Mouse (Mus musculus): ENCODE data around the gene Cers5. TPM values are rescaled to one million over a fixed set of nuclear protein-coding genes. Genes with fewer than 3 reads are reported as not detected.

Cers5 gene
- polyA plus RNA-seq, 1 experiment, result 74.9 TPM

DNA sequence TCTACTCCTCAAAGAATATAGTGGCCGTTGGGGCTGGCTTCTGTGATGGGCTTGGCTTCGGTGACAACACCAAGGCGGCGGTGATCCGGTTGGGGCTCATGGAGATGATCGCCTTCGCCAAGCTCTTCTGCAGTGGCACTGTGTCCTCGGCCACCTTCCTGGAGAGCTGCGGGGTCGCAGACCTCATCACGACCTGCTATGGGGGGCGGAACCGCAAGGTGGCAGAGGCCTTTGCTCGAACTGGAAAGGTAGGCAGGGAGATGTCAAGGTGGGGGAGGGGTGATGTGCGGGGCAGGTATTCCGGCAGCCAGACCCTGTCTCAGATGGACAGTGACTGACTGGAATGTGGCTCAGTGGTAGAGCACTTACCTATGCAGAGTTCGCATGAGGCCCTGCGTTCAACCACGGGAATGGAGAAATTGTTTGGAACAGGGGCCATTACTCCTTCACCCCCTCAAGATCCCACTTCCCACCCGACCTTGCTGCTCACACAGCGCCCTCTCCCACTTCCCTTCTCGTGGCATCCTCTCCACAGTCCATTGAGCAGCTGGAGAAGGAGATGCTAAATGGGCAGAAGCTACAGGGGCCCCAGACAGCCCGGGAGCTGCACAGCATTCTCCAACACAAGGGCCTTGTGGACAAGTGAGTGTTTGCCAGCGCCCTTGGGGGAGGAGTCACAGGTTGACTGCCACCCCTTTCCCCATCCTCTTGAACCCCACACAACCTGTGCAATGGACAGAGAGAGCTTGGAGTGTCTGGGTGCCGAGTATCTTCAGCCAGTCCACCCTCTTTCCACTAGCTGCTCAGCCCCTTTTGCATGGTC lies 50.6 kb downstream of the Cers5 start:
- peaks cover 20% of the 10 kb centered on the region for H3K4me1 ChIP-seq (ENCODE audit: control insufficient read depth, insufficient read depth, low read length)
- H3K27ac ChIP-seq (ENCODE audit: insufficient read depth, low read depth, low read length), result no peak overlapping the region
- H3K4me3 ChIP-seq (ENCODE audit: insufficient read depth, low read length), result no peak overlapping the region
- TF ChIP-seq POLR2A (IDR thresholded peaks at IDR 0.05; ENCODE audit: borderline replicate concordance, low read depth, low read length) (no peak), CTCF (IDR thresholded peaks at IDR 0.05; ENCODE audit: low read depth, low read length) (no peak)

DNA sequence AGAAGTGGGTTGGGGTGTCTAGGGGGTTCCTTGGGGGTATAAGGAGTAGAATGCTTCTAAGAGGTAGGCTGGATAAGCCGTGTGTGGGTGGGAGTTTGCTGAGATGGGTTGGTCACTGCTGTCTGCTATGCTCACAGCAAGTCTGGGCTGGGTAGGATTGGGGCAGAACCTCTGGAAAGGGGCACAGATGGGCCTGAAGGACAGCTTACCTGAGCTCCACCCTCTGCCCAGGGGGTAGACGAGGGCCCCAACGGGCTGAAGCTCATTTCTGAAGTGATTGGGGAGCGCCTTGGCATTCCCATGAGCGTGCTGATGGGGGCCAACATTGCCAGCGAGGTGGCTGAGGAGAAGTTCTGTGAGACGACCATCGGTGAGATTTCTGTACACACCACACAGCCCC lies 52.8 kb downstream of the Cers5 start:
- Histone ChIP-seq H3K4me1 (ENCODE audit: control insufficient read depth, insufficient read depth, low read length) (peaks cover 33% of the 10 kb centered on the region), H3K27ac (ENCODE audit: insufficient read depth, low read depth, low read length) (no peak overlapping the region), H3K4me3 (ENCODE audit: insufficient read depth, low read length) (no peak overlapping the region)
- TF ChIP-seq CTCF (IDR thresholded peaks at IDR 0.05; ENCODE audit: low read depth, low read length) (no peak), POLR2A (IDR thresholded peaks at IDR 0.05; ENCODE audit: borderline replicate concordance, low read depth, low read length) (no peak)

DNA sequence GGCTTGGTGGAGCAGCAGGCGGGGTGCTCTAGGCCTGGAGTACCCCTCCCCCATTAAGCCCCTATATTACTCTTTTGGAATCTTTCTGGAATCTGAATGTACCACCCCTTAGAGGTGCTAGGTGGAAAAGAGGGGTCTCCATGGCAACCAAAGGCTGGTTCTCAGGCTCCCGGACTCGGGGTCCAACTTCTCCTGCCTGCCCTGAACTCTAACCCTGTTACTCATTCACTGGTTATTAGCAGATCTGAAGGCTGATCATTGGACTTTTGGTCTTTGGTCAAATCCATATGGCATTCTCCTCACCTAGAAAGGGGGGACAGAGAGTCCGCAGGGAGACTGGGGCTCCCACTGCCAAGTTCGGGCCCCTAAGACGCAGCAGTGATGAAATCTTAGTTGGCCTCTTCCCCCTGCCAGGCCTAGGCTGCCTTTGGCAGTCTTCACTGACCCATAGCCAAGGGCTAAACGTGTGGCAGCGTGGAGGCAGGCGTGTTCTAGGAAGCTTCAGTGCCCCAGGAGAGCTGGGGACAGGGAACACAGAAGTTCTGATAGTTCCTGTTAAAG lies 54.1 kb downstream of the Cers5 start:
- Histone ChIP-seq H3K4me3 (ENCODE audit: insufficient read depth, low read length) (no peak overlapping the region), H3K4me1 (ENCODE audit: control insufficient read depth, insufficient read depth, low read length) (peaks cover 33% of the 10 kb centered on the region), H3K27ac (ENCODE audit: insufficient read depth, low read depth, low read length) (no peak overlapping the region)
- TF ChIP-seq POLR2A (IDR thresholded peaks at IDR 0.05; ENCODE audit: borderline replicate concordance, low read depth, low read length), result no peak
- TF ChIP-seq CTCF (IDR thresholded peaks at IDR 0.05; ENCODE audit: low read depth, low read length), result no peak

DNA sequence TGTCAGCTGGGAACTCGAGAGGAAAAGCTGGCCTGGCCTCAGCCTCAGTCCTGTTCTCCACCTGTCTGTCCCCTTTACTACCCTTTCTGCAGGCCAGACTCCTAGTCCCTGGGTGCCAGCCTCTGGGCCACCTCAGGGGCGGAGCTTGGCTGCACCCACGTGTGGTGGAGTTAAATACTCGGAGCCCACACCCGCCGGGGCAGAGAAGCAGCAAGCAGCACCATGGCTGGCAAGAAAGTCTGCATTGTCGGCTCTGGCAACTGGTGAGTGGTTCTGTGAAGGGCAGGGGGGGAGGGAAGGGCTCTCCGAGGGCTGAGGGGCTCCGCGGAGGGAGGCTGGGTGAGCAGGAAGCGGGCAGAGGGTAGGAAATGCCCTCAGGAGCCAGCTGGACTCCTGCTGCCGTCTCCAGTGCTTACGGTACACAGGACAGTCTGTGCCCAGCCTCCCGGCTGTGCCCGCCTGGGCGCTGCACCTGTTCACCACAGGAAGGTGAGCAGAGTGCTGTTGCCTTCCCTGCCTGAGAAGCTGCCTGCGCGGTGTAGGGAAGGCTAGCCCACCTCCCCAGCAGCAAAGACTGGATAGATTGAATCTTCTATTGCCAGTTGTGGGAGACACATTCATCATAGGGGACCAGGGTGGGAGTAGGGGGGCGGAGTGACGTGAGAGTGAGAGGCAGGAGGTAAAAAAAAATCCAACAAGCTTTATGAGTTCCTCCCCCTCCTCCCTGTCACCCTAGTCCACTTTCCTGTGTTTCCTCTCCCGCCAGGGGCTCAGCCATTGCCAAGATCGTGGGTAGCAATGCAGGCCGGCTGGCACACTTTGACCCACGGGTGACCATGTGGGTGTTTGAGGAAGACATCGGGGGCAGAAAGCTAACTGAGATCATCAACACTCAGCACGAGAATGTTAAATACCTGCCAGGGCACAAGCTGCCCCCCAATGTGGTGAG lies 55.0 kb downstream of the Cers5 start, which contains the start of gene Gpd1:
Gene Gpd1, plus strand, starts transcription at position 130 of the 949 bp plus-strand sequence.
- peaks cover 24% of the 10 kb centered on the region for H3K4me1 ChIP-seq (ENCODE audit: control insufficient read depth, insufficient read depth, low read length)
- H3K27ac ChIP-seq (ENCODE audit: insufficient read depth, low read depth, low read length), result no peak within 1 kb of the TSS
- H3K4me3 ChIP-seq (ENCODE audit: insufficient read depth, low read length), result no peak within 1 kb of the TSS
- TF ChIP-seq CTCF (IDR thresholded peaks at IDR 0.05; ENCODE audit: low read depth, low read length) (no peak), POLR2A (IDR thresholded peaks at IDR 0.05; ENCODE audit: borderline replicate concordance, low read depth, low read length) (no peak)

DNA sequence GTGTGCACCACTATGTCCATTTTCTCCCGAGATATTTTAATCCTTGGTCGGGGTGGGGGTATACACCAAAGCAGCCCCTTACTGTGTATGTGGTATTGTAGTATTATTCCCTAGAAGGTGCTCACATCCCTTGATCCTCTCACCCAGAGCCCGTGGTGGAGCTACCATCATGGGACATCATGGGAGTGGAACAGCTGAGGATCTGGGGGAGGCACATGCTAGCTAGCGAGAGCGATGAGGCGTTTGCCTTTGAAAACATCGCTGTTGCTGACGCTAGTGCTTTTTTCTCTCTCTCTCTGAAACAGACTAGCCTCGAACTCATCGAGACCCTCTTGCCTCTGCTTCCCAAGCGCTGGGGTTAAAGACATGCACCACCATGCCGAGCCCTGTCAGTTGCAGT lies 55.9 kb downstream of the Cers5 start:
- Histone ChIP-seq H3K4me1 (ENCODE audit: control insufficient read depth, insufficient read depth, low read length) (peaks cover 16% of the 10 kb centered on the region), H3K27ac (ENCODE audit: insufficient read depth, low read depth, low read length) (no peak overlapping the region), H3K4me3 (ENCODE audit: insufficient read depth, low read length) (no peak overlapping the region)
- TF ChIP-seq POLR2A (IDR thresholded peaks at IDR 0.05; ENCODE audit: borderline replicate concordance, low read depth, low read length) (no peak), CTCF (IDR thresholded peaks at IDR 0.05; ENCODE audit: low read depth, low read length) (no peak)

DNA sequence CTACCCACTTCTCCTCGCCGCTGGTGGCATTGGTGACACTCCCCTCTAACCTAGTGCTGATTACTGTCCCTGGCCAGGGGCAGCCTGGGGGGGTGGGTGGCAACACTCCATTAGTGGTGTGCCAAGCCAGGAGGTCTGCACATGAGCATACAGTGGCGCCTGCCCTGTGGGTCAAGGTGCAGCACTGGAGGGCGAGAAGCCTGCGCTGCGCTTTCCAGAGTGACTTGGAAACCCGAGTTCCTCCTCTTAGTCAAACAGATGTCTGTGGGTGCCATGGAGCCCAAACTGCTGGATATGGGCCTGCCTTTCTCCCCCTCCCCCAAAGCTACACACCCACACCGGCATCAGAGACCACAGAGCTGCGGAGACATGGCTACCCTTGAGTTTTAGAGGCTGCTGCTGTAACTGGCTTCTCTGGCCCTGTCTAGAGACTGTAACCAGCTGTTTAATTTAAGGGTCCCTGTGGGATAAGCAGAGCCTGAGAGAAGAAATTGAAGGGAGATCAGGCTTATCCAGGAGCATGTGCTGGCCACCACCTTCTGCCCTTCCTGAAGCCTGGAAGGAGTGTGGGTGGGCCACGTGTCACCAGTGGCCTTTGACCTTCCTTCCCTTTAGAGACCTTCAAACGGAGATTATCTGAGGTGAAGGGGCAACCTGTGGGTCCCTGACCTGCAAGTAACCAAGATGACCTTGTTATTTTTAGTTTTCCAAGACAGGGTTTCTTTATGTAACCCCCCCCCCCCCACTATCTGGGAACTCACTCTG lies 56.5 kb downstream of the Cers5 start:
- Histone ChIP-seq H3K4me1 (ENCODE audit: control insufficient read depth, insufficient read depth, low read length) (peaks cover 15% of the 10 kb centered on the region), H3K27ac (ENCODE audit: insufficient read depth, low read depth, low read length) (no peak overlapping the region; the same call in 1 of the 2 replicates), H3K4me3 (ENCODE audit: insufficient read depth, low read length) (no peak overlapping the region)
- TF ChIP-seq POLR2A (IDR thresholded peaks at IDR 0.05; ENCODE audit: borderline replicate concordance, low read depth, low read length) (no peak), CTCF (IDR thresholded peaks at IDR 0.05; ENCODE audit: low read depth, low read length) (no peak)

DNA sequence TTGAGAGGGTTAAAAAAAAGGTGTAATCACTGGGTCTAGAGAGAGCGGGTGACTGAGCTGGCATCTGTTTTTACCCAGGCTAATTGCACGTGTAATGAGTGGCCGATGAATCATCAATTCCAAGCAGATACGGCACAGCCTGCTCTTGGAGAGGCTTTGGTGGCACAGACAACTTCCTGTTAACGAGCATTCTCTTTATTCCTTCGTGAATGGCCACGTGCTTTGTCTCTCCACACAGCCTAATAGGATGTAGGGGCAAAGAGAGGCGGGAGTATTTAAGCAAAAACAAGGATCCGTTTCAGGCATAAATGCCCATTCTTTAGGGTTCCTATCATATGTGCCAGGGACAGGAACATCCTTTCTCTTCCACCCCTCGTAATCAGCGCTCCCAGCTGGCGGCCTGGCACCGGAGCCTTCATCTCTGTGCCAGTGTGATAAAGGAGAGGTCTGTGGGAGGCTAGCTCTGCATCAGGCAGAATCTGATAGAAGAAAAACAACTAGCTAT lies 57.3 kb downstream of the Cers5 start:
- H3K27ac ChIP-seq (ENCODE audit: insufficient read depth, low read depth, low read length), result peak overlapping the region; percentile 82
- no peak for TF ChIP-seq POLR2A (IDR thresholded peaks at IDR 0.05; ENCODE audit: borderline replicate concordance, low read depth, low read length)
- TF ChIP-seq CTCF (IDR thresholded peaks at IDR 0.05; ENCODE audit: low read depth, low read length), result no peak
- H3K4me1 ChIP-seq (ENCODE audit: control insufficient read depth, insufficient read depth, low read length), result peaks cover 15% of the 10 kb centered on the region
- H3K4me3 ChIP-seq (ENCODE audit: insufficient read depth, low read length), result no peak overlapping the region

DNA sequence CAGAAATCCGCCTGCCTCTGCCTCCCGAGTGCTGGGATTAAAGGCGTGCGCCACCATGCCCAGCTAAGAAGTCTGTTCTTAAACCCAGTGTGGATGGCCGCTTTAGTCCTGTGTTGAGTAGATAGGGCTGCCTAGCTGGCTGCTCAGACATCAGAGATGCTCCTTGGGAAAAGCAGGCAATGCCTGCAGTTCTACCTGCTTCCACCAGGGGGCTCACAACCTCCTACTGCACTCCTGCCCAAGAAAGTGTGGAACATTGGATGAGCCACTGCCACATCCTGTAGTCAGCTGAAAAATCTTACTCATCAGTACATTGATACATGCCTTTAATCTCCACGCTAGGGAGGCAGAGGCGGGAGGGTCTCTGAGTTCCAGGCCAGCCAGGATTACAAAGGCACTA lies 57.8 kb downstream of the Cers5 start:
- TF ChIP-seq CTCF (IDR thresholded peaks at IDR 0.05; ENCODE audit: low read depth, low read length) (peak; percentile 78), POLR2A (IDR thresholded peaks at IDR 0.05; ENCODE audit: borderline replicate concordance, low read depth, low read length) (no peak)
- peaks cover 15% of the 10 kb centered on the region for H3K4me1 ChIP-seq (ENCODE audit: control insufficient read depth, insufficient read depth, low read length)
- no peak overlapping the region for H3K4me3 ChIP-seq (ENCODE audit: insufficient read depth, low read length)
- peak overlapping the region; percentile 82 for H3K27ac ChIP-seq (ENCODE audit: insufficient read depth, low read depth, low read length)

DNA sequence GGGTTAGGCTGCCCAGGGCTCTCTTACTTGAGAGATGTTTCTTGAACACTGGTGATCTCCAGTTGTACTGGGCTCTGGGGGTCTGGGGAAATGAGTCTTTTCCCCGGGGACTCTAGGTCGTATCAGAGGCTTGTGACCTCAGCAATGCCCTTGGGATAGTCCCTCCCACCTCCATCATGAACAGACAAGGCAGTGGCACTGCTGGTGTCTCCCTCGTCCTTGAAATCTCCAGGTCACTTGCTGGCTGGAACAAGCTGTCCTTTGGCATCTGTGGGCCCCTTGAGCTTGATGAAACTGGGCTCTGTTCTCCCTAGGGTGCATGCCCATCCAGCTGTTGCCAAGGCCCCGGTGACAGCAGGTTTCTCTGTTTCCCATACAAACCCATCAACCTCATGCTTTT lies 58.5 kb downstream of the Cers5 start:
- no peak overlapping the region for H3K27ac ChIP-seq (ENCODE audit: insufficient read depth, low read depth, low read length)
- no peak for TF ChIP-seq CTCF (IDR thresholded peaks at IDR 0.05; ENCODE audit: low read depth, low read length)
- no peak for TF ChIP-seq POLR2A (IDR thresholded peaks at IDR 0.05; ENCODE audit: borderline replicate concordance, low read depth, low read length)
- peaks cover 15% of the 10 kb centered on the region for H3K4me1 ChIP-seq (ENCODE audit: control insufficient read depth, insufficient read depth, low read length)
- no peak overlapping the region for H3K4me3 ChIP-seq (ENCODE audit: insufficient read depth, low read length)
